Mouse (Mus musculus) lung, adult 18-20 months (tissue): ENCODE results near the gene Tal1.

Source experiments
- DNase-seq, 2 experiments: peaks; one replicate each; pipeline ENCODE4 v3.0.0; 2022; ENCODE audit warnings: mixed read lengths in 2 of 2

Tal1 gene

DNA sequence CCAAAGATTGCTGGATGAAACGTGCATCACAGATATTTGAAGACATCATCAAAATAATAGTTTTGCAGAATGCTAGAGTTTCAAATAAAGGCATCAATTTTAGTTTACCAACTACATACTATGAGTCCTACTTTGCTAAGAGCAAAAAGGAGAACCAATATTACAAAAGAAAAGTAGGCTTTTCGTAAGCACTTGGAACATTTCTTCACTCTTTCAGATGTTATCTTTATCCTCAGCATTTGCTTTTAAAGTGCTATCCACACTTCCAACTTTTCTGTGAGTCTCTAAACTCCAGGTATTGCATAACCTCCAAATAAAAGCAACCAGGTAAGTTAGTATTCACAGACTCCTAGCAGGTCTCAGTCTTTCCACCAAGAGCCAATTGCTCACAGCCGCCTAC is 63.4 kb downstream of the Tal1 start:
- DNase-seq = no peak

DNA sequence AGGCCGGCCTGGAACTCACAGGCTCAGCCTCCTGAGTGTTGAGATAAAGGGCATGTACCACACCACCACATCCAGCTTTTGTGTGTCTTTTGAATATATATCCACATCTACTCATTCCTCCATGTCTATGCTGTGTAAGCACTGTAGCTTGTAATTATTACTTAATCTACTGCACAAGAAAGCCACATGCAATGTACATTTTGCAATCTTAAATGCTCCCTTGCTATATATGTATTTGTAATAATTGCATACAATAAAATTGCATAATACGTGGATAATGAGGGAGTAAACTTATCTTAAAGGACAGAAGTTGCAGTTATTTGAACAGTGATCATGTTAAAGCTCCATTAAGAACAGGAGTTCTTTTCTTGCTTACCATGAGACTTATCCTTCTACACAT is 64.9 kb downstream of the Tal1 start:
- no peak for DNase-seq
